Mouse (Mus musculus) midbrain, embryonic 12.5 days (tissue): ENCODE data around the gene Hmx2. TPM values are rescaled to one million over a fixed set of nuclear protein-coding genes. Genes with fewer than 3 reads are reported as not detected.

ENCODE experiments used
- ATAC-seq: fragments of 200-750 bp; cut with Nextera tagmentation; 2 replicates; pipeline ENCODE4 v1.8.0; 2017; ENCODE audit warnings: low read depth, moderate TSS enrichment, moderate library complexity; ENCODE audit not compliant: low FRiP score
- H3K27ac ChIP-seq: fragments of 300-500 bp; sonication (generic); replicated peaks from 2 replicates; pipeline ENCODE4 v1.5.1; 2016; ENCODE audit warnings: mild to moderate bottlenecking
- H3K27me3 ChIP-seq: fragments of 300-500 bp; sonication (generic); 2 replicates; pipeline ENCODE4 v1.6.1; 2016; ENCODE audit warnings: mild to moderate bottlenecking
- H3K36me3 ChIP-seq: fragments of 300-500 bp; sonication (generic); 2 replicates; pipeline ENCODE4 v1.6.1; 2016
- H3K4me1 ChIP-seq: fragments of 300-500 bp; sonication (generic); 2 replicates; pipeline ENCODE4 v1.6.1; 2016
- H3K4me2 ChIP-seq: fragments of 300-500 bp; sonication (generic); replicated peaks from 2 replicates; pipeline ENCODE4 v1.6.1; 2016; ENCODE audit warnings: mild to moderate bottlenecking, moderate library complexity
- H3K4me3 ChIP-seq: fragments of 300-500 bp; sonication (generic); 2 replicates; pipeline ENCODE4 v1.5.1; 2016; ENCODE audit warnings: mild to moderate bottlenecking
- H3K9ac ChIP-seq: fragments of 300-500 bp; sonication (generic); replicated peaks from 2 replicates; pipeline ENCODE4 v1.6.1; 2016; ENCODE audit warnings: mild to moderate bottlenecking, moderate library complexity
- H3K9me3 ChIP-seq: fragments of 300-500 bp; sonication (generic); 2 replicates; pipeline ENCODE4 v1.6.1; 2016; ENCODE audit warnings: mild to moderate bottlenecking
- WGBS: fragments of 180-500 bp; shearing (Covaris S2); methylation state at CpG from one replicate; pipeline ENCODE4 v1.1.7; 2016; 5-methylcytosine and 5-hydroxymethylcytosine counted together
- polyA plus RNA-seq: library from polyadenylated mRNA; unstranded; fragments of >200 nt; fragmentation: Nextera tagmentation; extraction: Ambion mirVana; gene quantifications from 2 replicates; pipeline ENCODE4 v1.2.1, GENCODE M21; 2016

The Hmx2 gene
- polyA plus RNA-seq = 0.34 and 0.56 TPM in 2 replicates

DNA sequence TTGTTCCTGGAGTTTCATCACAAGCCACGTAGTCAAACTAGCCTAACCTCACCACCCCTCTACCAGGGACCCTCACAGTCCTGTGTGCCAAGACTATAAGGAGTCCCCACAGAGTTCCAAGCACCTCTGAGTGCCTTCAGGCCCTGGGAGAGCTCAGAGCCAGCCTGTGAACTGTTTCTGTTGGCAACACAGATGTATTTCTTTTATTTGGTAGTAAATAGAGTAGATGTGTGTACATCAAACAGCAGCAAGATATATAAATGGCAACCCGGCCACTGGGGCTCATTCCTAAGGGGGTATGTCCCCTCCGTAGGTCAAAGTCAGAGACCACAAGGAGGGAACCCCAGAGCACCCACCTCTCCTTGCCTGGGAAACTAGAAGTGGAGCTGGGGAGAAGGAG lies at the start of gene Hmx2:
TSS of gene Hmx2 (plus strand) at position 301 of the 400 bp plus-strand sequence.
- H3K4me2 ChIP-seq = no peak within 1 kb of the TSS
- ATAC-seq = no peak
- H3K4me1 ChIP-seq = peaks cover 14% of the 10 kb centered on the region
- no peak within 1 kb of the TSS for H3K27ac ChIP-seq
- no peak within 1 kb of the TSS for H3K4me3 ChIP-seq
- H3K27me3 ChIP-seq = peaks cover 98% of the 10 kb centered on the region
- WGBS = 2% methylated on average over 3 of the region's 3 CpGs
- no peaks in the 10 kb centered on the region for H3K36me3 ChIP-seq
- no peak within 1 kb of the TSS for H3K9ac ChIP-seq
- H3K9me3 ChIP-seq = no peaks in the 10 kb centered on the region

GRCm38 (mm10) chr7:131503739-131504138 lies 44.8 kb upstream of the Hmx2 start:
- no peaks in the 10 kb centered on the region for H3K27me3 ChIP-seq
- no peaks in the 10 kb centered on the region for H3K36me3 ChIP-seq
- 83% methylated on average over 2 of the region's 2 CpGs for WGBS
- H3K9me3 ChIP-seq = no peaks in the 10 kb centered on the region
- no peak overlapping the region for H3K4me3 ChIP-seq
- H3K4me1 ChIP-seq = no peaks in the 10 kb centered on the region
- no peak overlapping the region for H3K27ac ChIP-seq
- no peak for ATAC-seq
- no peak overlapping the region for H3K4me2 ChIP-seq
- no peak overlapping the region for H3K9ac ChIP-seq

DNA sequence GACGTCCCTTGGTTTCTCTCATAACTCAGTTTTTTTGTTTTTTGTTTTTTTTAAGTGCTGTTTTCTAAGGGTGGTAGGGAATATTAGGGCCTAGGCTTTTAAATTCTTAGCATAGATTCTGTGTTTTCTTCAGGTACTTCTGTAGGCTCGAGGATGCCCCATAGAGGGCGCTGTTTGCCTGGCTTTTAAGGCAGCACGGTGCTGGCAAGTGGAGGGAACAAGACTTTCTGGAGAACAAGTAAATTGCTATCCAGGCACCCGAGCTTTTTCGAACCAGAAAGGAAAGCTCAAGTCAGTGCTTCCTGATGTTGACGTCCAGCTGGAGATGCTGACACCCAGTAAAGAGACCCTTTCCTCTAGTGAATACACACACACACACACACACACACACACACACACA lies 8.6 kb upstream of the Hmx2 start:
- H3K4me2 ChIP-seq = no peak overlapping the region
- no peak overlapping the region for H3K27ac ChIP-seq
- no peak overlapping the region for H3K4me3 ChIP-seq
- WGBS = 0% methylated on average over 7 of the region's 7 CpGs
- peaks cover 31% of the 10 kb centered on the region for H3K4me1 ChIP-seq
- H3K9me3 ChIP-seq = no peaks in the 10 kb centered on the region
- ATAC-seq = no peak; the same call in 1 of the 2 replicates
- H3K9ac ChIP-seq = no peak overlapping the region
- H3K36me3 ChIP-seq = no peaks in the 10 kb centered on the region
- H3K27me3 ChIP-seq = peaks cover 84% of the 10 kb centered on the region

GRCm38 (mm10) chr7:131541184-131542114 lies 7.1 kb upstream of the Hmx2 start:
- peaks cover 31% of the 10 kb centered on the region for H3K4me1 ChIP-seq
- H3K4me3 ChIP-seq = peak overlapping the region; percentile 46
- 1% methylated on average over 41 of the region's 41 CpGs for WGBS
- H3K9me3 ChIP-seq = no peaks in the 10 kb centered on the region
- ATAC-seq = peak; percentile 8; the same call in 1 of the 2 replicates
- H3K4me2 ChIP-seq = peak overlapping the region; percentile 71
- H3K27me3 ChIP-seq = peaks cover 97% of the 10 kb centered on the region
- H3K27ac ChIP-seq = no peak overlapping the region
- H3K36me3 ChIP-seq = no peaks in the 10 kb centered on the region
- H3K9ac ChIP-seq = no peak overlapping the region

- H3K9me3 ChIP-seq = no peaks in the 10 kb centered on the region
- peak within 1 kb of the TSS; percentile 71 for H3K4me2 ChIP-seq
- H3K27me3 ChIP-seq = peaks cover 98% of the 10 kb centered on the region
- WGBS = under 1% methylated on average over 47 of the region's 65 CpGs
- ATAC-seq = peak; percentile 79
- peaks cover 31% of the 10 kb centered on the region for H3K4me1 ChIP-seq
- peak within 1 kb of the TSS; percentile 46 for H3K4me3 ChIP-seq
- H3K27ac ChIP-seq = no peak within 1 kb of the TSS
- peak within 1 kb of the TSS; percentile 52 for H3K9ac ChIP-seq
- H3K36me3 ChIP-seq = no peaks in the 10 kb centered on the region
These were observed 6.3 kb upstream of the Hmx2 start, which contains the start of gene Hmx3 for GRCm38 (mm10) chr7:131542115-131542871. Gene Hmx3 (plus strand): TSS chr7:131542867.

- Histone ChIP-seq H3K9me3 (no peaks in the 10 kb centered on the region), H3K4me2 (peak overlapping the region; percentile 71), H3K27me3 (peaks cover 98% of the 10 kb centered on the region), H3K27ac (no peak overlapping the region), H3K4me3 (peak overlapping the region; percentile 46), H3K4me1 (peaks cover 31% of the 10 kb centered on the region), H3K9ac (peak overlapping the region; percentile 52), H3K36me3 (no peaks in the 10 kb centered on the region)
- WGBS = under 1% methylated on average over 65 of the region's 71 CpGs
- peak; percentile 50; the same call in 1 of the 2 replicates for ATAC-seq
These were observed 5.5 kb upstream of the Hmx2 start for GRCm38 (mm10) chr7:131542872-131543622.

- ATAC-seq = no peak
- Histone ChIP-seq H3K27me3 (peaks cover 98% of the 10 kb centered on the region), H3K9me3 (no peaks in the 10 kb centered on the region), H3K4me1 (peaks cover 31% of the 10 kb centered on the region), H3K9ac (peak overlapping the region; percentile 28), H3K27ac (no peak overlapping the region), H3K36me3 (no peaks in the 10 kb centered on the region), H3K4me3 (peak overlapping the region; percentile 46), H3K4me2 (peak overlapping the region; percentile 71)
- under 1% methylated on average over 74 of the region's 75 CpGs for WGBS
These were observed 4.7 kb upstream of the Hmx2 start for GRCm38 (mm10) chr7:131543623-131544481.

GRCm38 (mm10) chr7:131544871-131545270 lies 3.7 kb upstream of the Hmx2 start:
- 3% methylated on average over 5 of the region's 5 CpGs for WGBS
- H3K9ac ChIP-seq = no peak overlapping the region
- no peak overlapping the region for H3K4me2 ChIP-seq
- no peaks in the 10 kb centered on the region for H3K36me3 ChIP-seq
- no peak overlapping the region for H3K4me3 ChIP-seq
- no peak overlapping the region for H3K27ac ChIP-seq
- ATAC-seq = no peak
- H3K4me1 ChIP-seq = peaks cover 31% of the 10 kb centered on the region
- no peaks in the 10 kb centered on the region for H3K9me3 ChIP-seq
- peaks cover 98% of the 10 kb centered on the region for H3K27me3 ChIP-seq

GRCm38 (mm10) chr7:131545701-131546385 lies 2.7 kb upstream of the Hmx2 start:
- no peak for ATAC-seq
- Histone ChIP-seq H3K36me3 (no peaks in the 10 kb centered on the region), H3K9me3 (no peaks in the 10 kb centered on the region), H3K9ac (no peak overlapping the region), H3K4me2 (no peak overlapping the region), H3K27ac (no peak overlapping the region), H3K4me1 (peaks cover 31% of the 10 kb centered on the region), H3K4me3 (no peak overlapping the region), H3K27me3 (peaks cover 98% of the 10 kb centered on the region)
- WGBS = under 1% methylated on average over 13 of the region's 13 CpGs

GRCm38 (mm10) chr7:131546423-131546822 lies 2.1 kb upstream of the Hmx2 start:
- Histone ChIP-seq H3K36me3 (no peaks in the 10 kb centered on the region), H3K9me3 (no peaks in the 10 kb centered on the region), H3K4me3 (no peak overlapping the region), H3K9ac (no peak overlapping the region), H3K27ac (no peak overlapping the region), H3K27me3 (peaks cover 98% of the 10 kb centered on the region), H3K4me1 (peaks cover 31% of the 10 kb centered on the region), H3K4me2 (no peak overlapping the region)
- WGBS = 0% methylated on average over 2 of the region's 2 CpGs
- ATAC-seq = no peak
